Mouse (Mus musculus) myocyte (in vitro differentiated cells): ENCODE results near the gene Crb2. TPM values are rescaled to one million over a fixed set of nuclear protein-coding genes. Genes with fewer than 3 reads are reported as not detected.
A peak's percentile ranks its signal among the peaks of the same experiment; 100 is the strongest.

ENCODE experiments used
- H3K27me3 ChIP-seq: one replicate; pipeline ENCODE4 v1.6.1; 2011; ENCODE audit not compliant: control insufficient read depth, insufficient read depth, insufficient read length
- H3K36me3 ChIP-seq: one replicate; pipeline ENCODE4 v1.6.1; 2011; ENCODE audit not compliant: control insufficient read depth, insufficient read depth
- H3K4me2 ChIP-seq: one replicate; pipeline ENCODE4 v1.6.1; 2011; ENCODE audit warnings: low read depth, control low read depth
- H3K4me3 ChIP-seq: one replicate; pipeline ENCODE4 v1.5.1; 2011; ENCODE audit warnings: mild to moderate bottlenecking, control low read depth, moderate library complexity
- H3K79me2 ChIP-seq: one replicate; pipeline ENCODE4 v1.6.1; 2011; ENCODE audit not compliant: control insufficient read depth, insufficient read depth
- H3ac ChIP-seq: one replicate; pipeline ENCODE4 v1.6.1; 2011; ENCODE audit not compliant: control insufficient read depth, insufficient read length
- CEBPB ChIP-seq: IDR thresholded peaks from 2 replicates; pipeline ENCODE4 v1.6.1; 2011; ENCODE audit warnings: mild to moderate bottlenecking, moderate library complexity; ENCODE audit not compliant: poor library complexity, insufficient read depth, severe bottlenecking
- E2F4 ChIP-seq: IDR thresholded peaks from one replicate; pipeline ENCODE4 v1.6.1; 2011; ENCODE audit warnings: mild to moderate bottlenecking, control low read depth, moderate library complexity; ENCODE audit not compliant: insufficient read depth
- MAX ChIP-seq: IDR thresholded peaks from one replicate; pipeline ENCODE4 v1.6.1; 2011; ENCODE audit warnings: low read depth, mild to moderate bottlenecking, control low read depth
- MYOD1 ChIP-seq, 3 experiments: IDR thresholded peaks; one replicate each; pipeline ENCODE4 v1.6.1; 2011; ENCODE audit warnings: control low read depth in 2 of 3, low read depth in 2 of 3, mild to moderate bottlenecking in 2 of 3, moderate library complexity in 1 of 3; ENCODE audit not compliant: insufficient read length in 2 of 3, control insufficient read depth in 1 of 3
- MYOG ChIP-seq, 3 experiments: IDR thresholded peaks; one replicate each; pipeline ENCODE4 v1.6.1; 2011; ENCODE audit warnings: control low read depth in 2 of 3, low read depth in 2 of 3, mild to moderate bottlenecking in 2 of 3; ENCODE audit not compliant: insufficient read length in 2 of 3, control insufficient read depth in 1 of 3, insufficient read depth in 1 of 3
- POLR2A ChIP-seq: IDR thresholded peaks from one replicate; pipeline ENCODE4 v1.6.1; 2011; ENCODE audit warnings: low read depth, mild to moderate bottlenecking, control low read depth, moderate library complexity; ENCODE audit not compliant: insufficient read length
- POLR2AphosphoS2 ChIP-seq: IDR thresholded peaks from one replicate; pipeline ENCODE4 v1.6.1; 2011; ENCODE audit warnings: low read depth, control low read depth; ENCODE audit not compliant: insufficient read length
- REST ChIP-seq: IDR thresholded peaks from one replicate; pipeline ENCODE4 v1.6.1; 2011; ENCODE audit warnings: mild to moderate bottlenecking, control low read depth, moderate library complexity; ENCODE audit not compliant: insufficient read depth, insufficient read length
- SRF ChIP-seq: IDR thresholded peaks from one replicate; pipeline ENCODE4 v1.6.1; 2011; ENCODE audit warnings: low read depth; ENCODE audit not compliant: control insufficient read depth, insufficient read length
- TCF12 ChIP-seq: IDR thresholded peaks from one replicate; pipeline ENCODE4 v1.6.1; 2011; ENCODE audit warnings: mild to moderate bottlenecking, control low read depth; ENCODE audit not compliant: poor library complexity, insufficient read depth, severe bottlenecking
- TCF3 ChIP-seq: IDR thresholded peaks from one replicate; pipeline ENCODE4 v1.6.1; 2011; ENCODE audit warnings: low read depth, control low read depth; ENCODE audit not compliant: insufficient read length
- USF1 ChIP-seq: IDR thresholded peaks from one replicate; pipeline ENCODE4 v1.6.1; 2011; ENCODE audit warnings: low read depth, mild to moderate bottlenecking, control low read depth, moderate library complexity
- polyA plus RNA-seq: library from polyadenylated mRNA; unstranded; fragments of >200 nt; fragmentation: generic; extraction: Trizol; gene quantifications from one replicate; pipeline ENCODE4 v1.2.1, GENCODE M21; 2012; ENCODE audit warnings: missing spikeins

Crb2 gene
- polyA plus RNA-seq, 1 experiment, result not detected

DNA sequence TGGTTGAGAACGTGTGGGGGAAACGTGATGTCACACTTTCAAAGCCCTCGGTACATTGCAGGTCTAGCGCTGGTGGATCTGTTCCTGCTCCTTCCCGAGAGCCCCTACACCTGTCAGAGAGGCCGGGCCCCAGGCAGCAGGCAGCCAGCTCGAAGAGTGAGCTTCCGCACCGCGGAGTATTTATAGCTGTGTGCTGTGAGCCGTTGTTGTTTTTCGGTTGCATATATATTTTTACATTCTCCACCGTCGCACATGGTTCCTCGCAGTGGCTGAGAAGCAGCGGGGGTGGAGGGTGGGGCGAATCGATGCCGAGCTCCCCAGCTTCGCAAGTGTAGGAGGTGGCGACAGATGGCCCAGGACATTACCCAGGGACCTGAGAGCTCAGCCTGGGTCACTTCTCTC, 11.0 kb upstream of the Crb2 start:
- Histone ChIP-seq H3K79me2 (no peaks in the 10 kb centered on the region), H3K4me3 (no peak overlapping the region), H3K27me3 (peaks cover 9% of the 10 kb centered on the region), H3ac (no peak overlapping the region), H3K36me3 (no peaks in the 10 kb centered on the region), H3K4me2 (no peak overlapping the region)
- TF ChIP-seq REST, result no peak
- TF ChIP-seq TCF3, result no peak
- no peak for TF ChIP-seq E2F4
- no peak for TF ChIP-seq MYOD1 (IDR thresholded peaks at IDR 0.05; ENCODE audit: control insufficient read depth in 1 of 3, insufficient read length in 2 of 3, low read depth in 2 of 3)
- TF ChIP-seq POLR2AphosphoS2, result no peak
- TF ChIP-seq CEBPB, result no peak
- TF ChIP-seq POLR2A, result no peak
- TF ChIP-seq MYOG (IDR thresholded peaks at IDR 0.05; ENCODE audit: control insufficient read depth in 1 of 3, insufficient read depth in 1 of 3, insufficient read length in 2 of 3, low read depth in 2 of 3), result no peak
- TF ChIP-seq TCF12, result no peak
- TF ChIP-seq MAX, result no peak
- no peak for TF ChIP-seq SRF
- TF ChIP-seq USF1, result no peak

DNA sequence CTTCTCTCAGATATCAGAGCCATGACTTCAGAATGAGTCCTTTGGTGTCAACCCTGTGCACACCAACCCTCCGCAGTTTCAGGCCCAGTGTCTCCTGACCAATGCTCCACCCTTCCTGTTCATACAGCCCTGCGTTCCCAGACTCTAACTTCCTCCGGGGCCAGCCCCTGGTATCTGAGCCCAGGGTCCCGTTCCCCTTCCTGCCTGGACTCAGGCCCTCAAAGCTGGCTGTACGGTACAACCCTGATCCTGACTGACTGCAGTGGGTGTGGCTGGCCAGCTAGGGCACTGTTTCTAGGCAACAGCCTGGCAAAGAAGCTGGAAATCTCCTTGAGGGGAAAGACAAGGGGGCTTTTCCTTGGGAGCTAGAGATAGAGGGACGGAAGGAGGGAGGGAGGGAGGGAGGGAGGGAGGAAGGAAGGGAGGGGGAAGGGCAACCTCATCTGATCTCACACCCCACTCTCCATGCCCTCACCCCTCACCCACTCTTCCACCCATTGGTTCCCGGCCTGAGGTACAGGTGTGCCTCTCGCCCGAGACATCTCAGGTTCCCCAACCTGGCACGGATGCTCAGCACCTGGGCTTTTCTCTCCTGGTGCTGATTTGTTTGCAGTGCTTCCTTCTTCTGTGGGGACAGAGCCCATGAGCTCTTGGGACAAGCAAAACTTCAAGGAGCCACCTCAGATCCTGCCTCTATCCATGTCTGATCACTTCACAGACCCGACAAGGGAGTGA, 9.9 kb upstream of the Crb2 start:
- no peak overlapping the region for H3K4me2 ChIP-seq
- H3K36me3 ChIP-seq, result no peaks in the 10 kb centered on the region
- H3K27me3 ChIP-seq, result peaks cover 9% of the 10 kb centered on the region
- H3ac ChIP-seq, result no peak overlapping the region
- H3K4me3 ChIP-seq, result no peak overlapping the region
- no peaks in the 10 kb centered on the region for H3K79me2 ChIP-seq
- no peak for TF ChIP-seq CEBPB

DNA sequence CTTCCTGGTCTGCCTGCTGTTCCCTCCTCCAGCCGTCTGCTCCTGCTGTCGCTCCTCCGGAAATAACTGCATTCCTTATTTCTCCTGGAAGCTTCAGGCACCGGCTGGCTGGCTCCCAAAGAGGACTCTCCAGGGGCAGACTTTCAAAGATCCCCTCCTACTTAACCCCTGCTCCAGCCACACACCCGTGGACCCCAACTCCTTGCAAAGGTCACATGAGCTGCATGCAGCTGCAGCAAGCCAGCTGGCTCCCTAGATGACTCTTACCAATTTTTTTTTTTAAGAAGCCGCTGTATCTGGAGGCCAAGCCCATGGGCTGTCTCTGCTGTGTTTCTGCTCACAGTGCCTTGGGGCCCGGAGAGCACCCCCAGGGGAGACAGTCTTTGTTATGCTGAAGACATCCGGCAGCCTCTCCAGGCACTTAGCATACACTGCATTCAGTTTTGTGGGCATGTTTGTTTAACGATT, 8.9 kb upstream of the Crb2 start:
- no peak overlapping the region for H3K4me3 ChIP-seq
- H3K79me2 ChIP-seq, result no peaks in the 10 kb centered on the region
- peaks cover 5% of the 10 kb centered on the region for H3K27me3 ChIP-seq
- no peak for TF ChIP-seq POLR2A
- TF ChIP-seq MAX, result no peak
- TF ChIP-seq TCF3, result no peak
- no peak for TF ChIP-seq POLR2AphosphoS2
- no peak for TF ChIP-seq MYOD1 (IDR thresholded peaks at IDR 0.05; ENCODE audit: control insufficient read depth in 1 of 3, insufficient read length in 2 of 3, low read depth in 2 of 3)
- no peak for TF ChIP-seq E2F4
- TF ChIP-seq USF1, result no peak
- TF ChIP-seq SRF, result no peak
- TF ChIP-seq CEBPB, result no peak
- TF ChIP-seq REST, result no peak
- no peak overlapping the region for H3ac ChIP-seq
- H3K36me3 ChIP-seq, result no peaks in the 10 kb centered on the region
- no peak overlapping the region for H3K4me2 ChIP-seq

DNA sequence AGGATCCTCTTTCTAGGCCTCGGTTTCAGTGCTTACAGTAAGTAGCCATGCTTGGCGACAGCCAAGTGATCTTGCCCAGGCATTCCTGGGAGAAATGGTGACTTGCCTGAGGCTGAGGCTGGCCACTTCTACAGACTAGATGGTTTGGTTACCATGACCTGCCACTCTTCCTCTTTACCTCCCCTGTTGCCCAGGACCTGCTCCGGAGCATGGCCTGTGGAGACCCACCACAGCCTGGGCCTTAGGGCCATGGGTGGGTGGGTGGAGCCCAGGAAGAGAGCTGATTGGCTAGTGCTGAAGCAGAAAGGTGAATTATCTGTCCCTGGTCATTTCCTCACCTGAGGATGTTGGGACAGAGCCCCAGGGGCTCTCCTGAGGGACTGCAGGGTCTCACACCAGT, 8.3 kb upstream of the Crb2 start:
- Histone ChIP-seq H3K36me3 (no peaks in the 10 kb centered on the region), H3ac (no peak overlapping the region), H3K4me2 (no peak overlapping the region), H3K27me3 (peaks cover 3% of the 10 kb centered on the region), H3K79me2 (no peaks in the 10 kb centered on the region), H3K4me3 (no peak overlapping the region)
- TF ChIP-seq CEBPB (no peak), POLR2AphosphoS2 (no peak), MYOG (IDR thresholded peaks at IDR 0.05; ENCODE audit: control insufficient read depth in 1 of 3, insufficient read depth in 1 of 3, insufficient read length in 2 of 3, low read depth in 2 of 3) (no peak), USF1 (no peak), TCF3 (no peak), POLR2A (no peak), MYOD1 (IDR thresholded peaks at IDR 0.05; ENCODE audit: control insufficient read depth in 1 of 3, insufficient read length in 2 of 3, low read depth in 2 of 3) (no peak), TCF12 (no peak), SRF (no peak)

DNA sequence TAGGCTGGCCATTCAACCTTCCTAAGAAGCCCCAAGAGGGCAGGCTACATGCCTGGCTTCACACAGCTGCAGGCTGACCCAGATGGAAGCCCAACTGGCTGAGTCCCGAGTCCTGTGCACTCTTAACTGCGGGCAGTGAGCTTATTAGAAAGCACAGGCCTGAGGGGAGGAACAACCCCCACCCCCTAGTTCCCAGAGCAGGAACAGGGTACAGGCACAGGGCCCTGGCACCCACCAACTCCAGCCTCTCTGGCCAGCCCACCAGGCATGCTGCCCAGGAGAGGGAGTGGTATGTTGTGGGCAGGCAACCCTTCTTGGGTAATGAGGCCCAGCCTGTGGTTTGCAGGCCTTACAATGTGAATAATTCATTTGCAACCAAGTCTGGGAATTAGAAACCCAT, 7.1 kb upstream of the Crb2 start:
- H3K36me3 ChIP-seq, result no peaks in the 10 kb centered on the region
- peak overlapping the region; percentile 18 for H3K4me2 ChIP-seq
- H3K27me3 ChIP-seq, result peaks cover 3% of the 10 kb centered on the region
- no peak overlapping the region for H3K4me3 ChIP-seq
- no peaks in the 10 kb centered on the region for H3K79me2 ChIP-seq
- TF ChIP-seq MYOG (IDR thresholded peaks at IDR 0.05; ENCODE audit: control insufficient read depth in 1 of 3, insufficient read depth in 1 of 3, insufficient read length in 2 of 3, low read depth in 2 of 3) (no peak), MYOD1 (IDR thresholded peaks at IDR 0.05; ENCODE audit: control insufficient read depth in 1 of 3, insufficient read length in 2 of 3, low read depth in 2 of 3) (no peak), TCF3 (no peak), REST (no peak), E2F4 (no peak), POLR2AphosphoS2 (no peak), MAX (no peak), TCF12 (no peak), SRF (no peak), POLR2A (no peak), USF1 (no peak), CEBPB (no peak)
- H3ac ChIP-seq, result no peak overlapping the region
